Mouse (Mus musculus) lung, postnatal 0 days (tissue): ENCODE results near the gene Aspa.

Experiments used
- CTCF ChIP-seq: IDR thresholded peaks from 2 replicates; pipeline ENCODE4 v1.5.1; 2016; ENCODE audit warnings: antibody characterized with exemption, mild to moderate bottlenecking
- EP300 ChIP-seq: IDR thresholded peaks from 2 replicates; pipeline ENCODE4 v1.6.1; 2016; ENCODE audit warnings: antibody characterized with exemption, mild to moderate bottlenecking, control low read depth

- TF ChIP-seq EP300 (no peak), CTCF (peak; percentile 63)
These were observed 47.8 kb downstream of the Aspa start for GRCm38 (mm10) chr11:73281528-73282027.
